Mouse (Mus musculus) v-Abl transformed pro-B cells (cell line): ENCODE results near the gene Mars2.

ENCODE experiments used
- in situ Hi-C, 2 experiments: fragments of 400-800 bp; cut with MboI; formaldehyde crosslinking; loops; one replicate each; pipeline ENCODE4 v1.15.1; 2025; ENCODE audit not compliant: unreplicated experiment in 2 of 2

Mars2 gene

DNA sequence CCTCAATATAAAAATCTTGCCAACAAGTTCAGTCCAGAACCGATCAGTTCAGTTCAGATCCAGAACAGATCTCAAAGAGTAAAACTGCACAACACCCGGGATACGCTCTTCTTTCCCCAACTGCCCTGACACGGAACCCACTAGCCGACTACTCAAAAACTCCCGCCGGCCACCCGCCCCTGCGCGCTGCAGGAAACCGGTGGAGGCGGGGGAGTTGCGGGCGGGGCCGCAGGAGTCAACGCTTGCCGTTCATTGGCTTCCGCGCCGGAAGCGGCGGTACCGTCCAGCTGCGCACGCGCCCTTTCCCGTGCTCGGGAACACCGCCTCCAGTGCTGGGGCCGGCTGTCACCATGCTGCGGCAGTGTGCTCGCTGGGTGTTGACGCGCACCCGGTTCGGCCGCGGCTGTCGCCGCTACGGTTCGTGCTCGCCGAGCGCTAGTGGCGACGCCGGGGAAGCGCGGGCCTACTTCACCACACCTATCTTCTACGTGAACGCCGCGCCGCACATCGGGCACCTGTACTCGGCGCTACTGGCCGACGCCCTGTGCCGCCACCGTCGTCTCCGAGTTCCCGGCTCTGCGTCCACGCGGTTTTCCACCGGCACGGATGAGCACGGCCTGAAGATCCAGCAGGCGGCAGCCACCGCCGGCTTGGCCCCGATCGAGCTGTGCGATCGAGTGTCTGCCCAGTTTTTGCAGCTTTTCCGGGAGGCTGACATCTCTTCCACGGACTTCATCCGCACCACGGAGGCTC is at the start of gene Mars2:
Gene Mars2, plus strand, starts transcription at position 288 of the 753 bp plus-strand sequence.
- in situ Hi-C loops = loop anchor here (5.0 to 25.0 kb wide), 3 partner anchors 45 to 1750 kb away; partner anchors contain the start of gene Satb2 (in 2 of the 2)

DNA sequence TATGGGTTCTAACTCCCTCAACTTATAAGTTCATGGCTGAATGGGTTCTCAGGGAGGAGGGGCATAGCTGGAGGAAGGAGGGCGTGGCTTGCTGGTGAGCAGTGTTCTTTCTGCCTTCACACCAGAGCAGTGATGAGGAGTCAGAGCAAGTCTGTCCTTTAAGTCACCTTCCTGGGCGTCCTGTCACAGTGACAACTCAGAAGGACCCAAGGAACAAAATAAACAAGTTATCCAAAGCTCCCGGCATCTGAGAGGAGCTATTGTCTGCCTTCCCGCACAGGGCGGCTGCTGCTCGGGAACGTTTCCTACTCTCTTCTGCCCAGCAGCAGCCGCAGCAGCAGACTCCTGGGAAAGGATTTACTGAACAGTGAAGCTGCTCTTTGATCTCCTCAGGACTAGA is 45.0 kb upstream of the Mars2 start:
- in situ Hi-C loops = loop anchor here (5.0 kb wide), 3 partner anchors 45 to 190 kb away; partner anchors contain the start of gene Mars2 (in 1 of the 2)

DNA sequence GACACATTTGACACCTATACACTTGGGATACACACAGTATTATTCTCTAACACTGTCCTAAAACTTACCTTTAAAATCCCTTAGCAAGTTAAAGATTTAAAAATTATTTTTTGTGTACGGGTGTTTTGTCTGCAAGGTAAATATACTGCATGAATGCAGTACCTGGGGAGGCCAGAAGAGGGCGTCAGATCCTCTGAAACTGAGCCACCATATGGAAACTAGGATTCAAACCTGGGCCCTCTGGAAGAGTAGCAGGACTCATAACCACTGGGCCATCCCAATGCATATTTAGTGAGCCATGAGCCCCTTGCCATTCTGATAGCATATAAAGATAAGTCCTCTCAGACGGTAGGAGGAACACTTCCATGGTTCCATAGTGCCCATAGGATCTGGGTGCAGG is 44.2 kb upstream of the Mars2 start:
- in situ Hi-C loops = loop anchor here (5.0 kb wide), 3 partner anchors 44 to 189 kb away; partner anchors contain the start of gene Mars2 (in 1 of the 2)

DNA sequence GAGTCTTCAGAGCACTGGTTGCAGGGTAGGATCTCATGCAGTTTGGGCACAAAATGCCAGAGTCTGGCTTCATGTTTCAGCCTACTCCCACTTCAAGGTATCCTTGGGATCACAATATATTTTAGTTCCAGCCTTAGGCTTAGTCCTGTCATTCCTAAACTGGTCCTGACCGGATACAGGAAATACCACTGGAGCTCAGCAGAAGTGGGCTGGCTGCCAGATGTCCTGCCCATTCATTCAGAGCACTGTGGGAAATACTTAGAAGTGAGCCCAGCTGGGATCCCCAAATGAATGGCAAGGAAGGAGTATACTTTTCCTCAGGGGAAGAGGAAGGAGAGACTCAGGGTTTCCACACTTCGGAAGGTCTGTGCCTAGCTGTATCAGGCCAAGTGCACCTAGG is 43.7 kb upstream of the Mars2 start:
- in situ Hi-C loops = loop anchor here (5.0 kb wide), 3 partner anchors 44 to 189 kb away; partner anchors contain the start of gene Mars2 (in 1 of the 2)

DNA sequence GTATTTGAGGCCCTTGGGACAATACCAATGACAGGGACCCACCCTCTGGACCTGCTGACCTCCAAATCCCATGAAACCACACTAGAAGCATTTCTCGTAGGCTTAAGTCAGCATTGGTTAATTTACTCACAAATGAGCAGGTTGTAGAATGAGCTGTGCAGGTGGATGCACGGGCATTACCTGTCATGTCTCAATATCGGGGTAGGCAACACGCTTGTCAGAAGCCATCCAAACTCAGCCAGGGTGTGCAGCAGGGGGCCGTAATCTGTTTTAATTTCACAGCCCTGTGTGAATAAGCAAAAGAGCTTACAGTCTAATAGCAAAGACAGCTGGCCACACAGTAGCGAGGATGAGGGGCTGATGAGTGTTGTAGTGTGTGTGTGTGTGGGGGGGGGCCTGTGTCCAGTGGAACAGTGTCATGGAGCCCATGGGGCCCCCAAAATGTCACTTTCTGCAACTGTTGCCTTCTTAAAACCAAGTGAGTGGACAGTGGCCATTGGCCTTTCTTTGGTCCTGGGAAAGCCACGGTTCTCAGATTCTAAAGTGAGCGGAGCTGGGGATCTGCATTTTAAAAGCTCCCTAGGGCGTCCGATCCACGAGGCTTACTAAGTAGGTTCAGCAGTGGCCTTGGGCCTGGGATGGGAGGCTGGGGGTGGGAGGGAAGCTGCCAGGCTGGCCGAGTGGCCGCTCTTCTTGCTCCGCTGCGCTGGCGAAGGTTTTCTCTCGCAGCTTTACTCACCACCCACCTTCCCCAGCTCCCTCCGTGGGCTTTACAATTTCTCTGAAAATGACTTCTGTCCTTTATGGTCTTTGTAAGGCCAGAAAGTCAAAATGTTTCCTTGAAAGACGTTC is 42.7 kb upstream of the Mars2 start:
- in situ Hi-C loops = loop anchor here (5.0 kb wide), 3 partner anchors 43 to 188 kb away; partner anchors contain the start of gene Mars2 (in 1 of the 2)

DNA sequence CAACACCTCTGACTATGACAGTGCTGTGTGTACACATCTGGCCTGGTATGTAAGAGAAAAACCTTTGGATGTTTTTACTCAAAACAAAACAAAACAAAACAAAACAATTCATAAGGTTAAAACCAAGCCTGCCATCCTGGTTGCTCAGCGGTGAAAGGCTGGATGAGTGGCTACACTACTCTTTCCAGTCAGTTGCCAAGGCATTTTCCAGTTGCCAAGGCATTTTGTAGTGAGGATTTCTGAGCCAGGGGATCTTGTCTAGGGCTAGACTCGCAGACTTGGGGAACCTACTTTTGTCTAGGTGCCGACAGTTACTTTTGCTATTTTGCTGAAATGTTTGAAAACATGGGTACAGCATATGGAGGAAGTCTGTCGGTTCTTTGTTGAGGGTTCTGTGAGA is 42.0 kb upstream of the Mars2 start:
- in situ Hi-C loops = no loop called here

DNA sequence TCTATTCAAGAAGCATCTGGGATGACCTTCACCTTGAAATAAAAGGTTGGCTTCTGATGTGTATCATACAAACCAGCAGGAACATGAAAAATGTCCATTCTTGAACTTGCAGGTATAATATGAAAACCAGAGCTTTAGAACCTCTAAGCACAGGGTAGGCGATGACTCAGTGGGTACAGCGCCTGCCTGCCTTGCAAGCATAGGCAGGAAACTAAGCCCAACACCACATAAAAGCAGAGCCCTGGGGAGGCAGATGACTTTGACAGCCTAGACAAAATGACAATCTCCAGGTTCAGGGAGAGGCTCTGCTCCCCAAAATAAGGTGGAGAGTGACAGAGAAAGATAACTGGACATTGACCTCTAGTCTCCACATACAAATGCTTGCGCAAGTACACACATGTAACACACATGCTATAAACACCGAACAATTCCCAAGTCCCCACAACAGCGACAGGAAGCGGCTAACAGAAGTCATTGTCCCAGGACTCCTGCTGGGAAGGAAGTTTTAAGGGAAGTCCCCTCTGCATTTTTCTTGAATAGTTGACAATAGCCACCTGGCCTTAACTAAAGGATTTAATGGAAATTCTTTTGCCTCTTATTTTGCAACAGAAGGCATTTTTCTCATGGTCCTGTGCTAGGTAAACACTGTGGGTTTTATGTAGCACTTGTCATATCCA is 40.5 kb upstream of the Mars2 start:
- in situ Hi-C loops = no loop called here

DNA sequence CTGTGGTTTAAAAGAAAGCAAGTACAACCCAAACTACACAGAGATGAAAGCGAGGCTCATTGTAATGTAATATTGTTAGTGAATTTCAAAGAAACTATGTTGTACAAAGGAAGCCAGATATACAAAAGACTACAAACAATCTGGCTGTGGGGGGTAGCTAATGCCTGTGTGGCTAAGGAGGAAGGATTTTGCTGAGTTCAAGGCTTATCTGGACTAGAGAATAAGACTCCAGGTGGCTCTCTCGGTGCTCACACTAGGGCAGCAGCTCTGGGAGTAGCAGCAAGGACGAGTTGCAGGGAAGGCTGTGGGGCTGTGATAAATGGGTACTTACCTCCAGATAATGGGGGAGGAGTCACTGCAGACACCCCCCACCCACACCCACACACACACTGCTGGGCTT is 38.3 kb upstream of the Mars2 start:
- in situ Hi-C loops = no loop called here

DNA sequence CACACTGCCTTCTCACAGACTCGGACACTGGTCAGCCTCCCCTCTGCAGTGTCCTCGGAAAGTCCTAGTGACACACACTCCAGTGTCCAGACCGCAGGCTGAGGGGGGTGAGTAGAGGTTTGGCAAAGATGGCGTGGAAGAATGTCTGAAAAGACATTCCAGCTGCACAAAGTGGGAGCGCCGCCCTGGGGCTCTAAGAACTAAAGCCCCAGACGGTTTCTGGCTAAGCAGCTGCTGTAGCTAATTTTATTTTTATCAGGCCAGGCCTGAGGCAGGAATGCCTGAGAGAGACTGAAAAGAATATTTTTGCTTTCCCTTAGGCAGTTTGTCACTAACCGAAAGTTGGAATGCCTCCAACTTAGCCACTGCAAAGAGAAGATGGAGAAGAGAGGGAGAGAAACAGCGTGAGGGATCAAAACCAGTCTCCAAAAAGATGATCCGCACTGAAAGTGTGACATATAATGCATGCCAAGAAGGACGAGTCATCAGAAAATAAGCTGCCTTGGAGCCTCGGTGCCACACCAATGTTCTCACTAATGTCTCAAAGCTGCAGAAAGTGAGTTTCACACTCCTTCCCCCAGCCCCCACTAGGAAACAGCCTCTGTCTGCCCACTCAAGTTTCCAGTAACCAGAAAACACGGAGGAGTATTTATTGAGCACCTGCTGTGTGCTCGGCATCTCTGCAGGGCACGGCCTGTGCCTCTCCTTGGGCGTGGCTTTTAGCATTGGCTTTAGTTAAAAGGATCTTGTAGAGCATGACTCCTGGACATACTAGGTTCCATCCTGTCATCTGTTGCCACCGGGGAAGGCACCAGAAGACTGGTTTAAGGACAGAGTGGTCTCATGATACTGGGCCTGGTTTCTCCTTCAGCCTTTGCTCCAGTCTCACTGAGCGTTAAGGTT is 34.9 kb upstream of the Mars2 start:
- in situ Hi-C loops = no loop called here

DNA sequence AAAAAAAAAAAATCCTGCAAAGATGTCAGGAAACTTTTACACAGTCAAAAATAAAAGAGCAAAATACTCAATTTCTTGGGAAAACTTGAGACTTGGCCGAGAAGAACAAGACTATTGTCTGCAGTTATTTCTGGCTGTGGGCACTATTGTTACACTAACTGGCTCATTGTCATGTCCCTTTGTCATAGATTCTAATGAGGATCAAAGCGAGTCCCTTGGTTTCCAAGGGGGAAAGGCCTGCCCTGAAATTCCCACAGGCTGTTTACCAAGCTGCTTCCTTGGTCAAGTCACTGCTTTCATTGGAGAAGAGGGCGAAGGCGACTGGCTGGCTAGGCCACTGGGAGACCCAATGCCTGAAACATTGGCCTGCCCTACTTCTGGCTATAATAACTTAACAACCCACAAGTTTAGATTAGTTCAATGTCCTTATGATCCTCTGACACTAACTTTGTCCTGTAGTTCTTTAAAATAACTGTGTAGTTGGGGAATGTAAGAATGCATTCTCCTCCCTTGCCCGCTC is 31.1 kb upstream of the Mars2 start:
- in situ Hi-C loops = no loop called here

DNA sequence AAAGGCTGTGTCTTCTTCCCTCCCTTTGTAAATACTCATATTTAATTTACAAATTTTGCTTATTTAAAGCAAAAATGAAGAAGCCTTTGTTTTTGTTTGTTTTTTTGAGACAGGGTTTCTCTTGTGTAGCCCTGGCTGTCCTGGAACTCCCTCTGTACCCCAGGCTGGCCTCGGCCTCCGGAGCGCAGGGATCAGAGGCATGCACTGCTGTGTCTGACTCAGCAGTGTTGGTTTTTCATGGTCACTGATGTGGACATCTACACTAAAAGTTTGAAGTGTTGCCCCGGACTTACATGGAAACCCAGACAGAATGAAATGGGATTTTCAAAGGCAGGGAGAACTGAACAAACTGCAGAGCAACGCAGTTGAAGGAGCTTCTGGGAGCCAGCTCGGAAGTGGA is 29.4 kb upstream of the Mars2 start:
- in situ Hi-C loops = no loop called here

DNA sequence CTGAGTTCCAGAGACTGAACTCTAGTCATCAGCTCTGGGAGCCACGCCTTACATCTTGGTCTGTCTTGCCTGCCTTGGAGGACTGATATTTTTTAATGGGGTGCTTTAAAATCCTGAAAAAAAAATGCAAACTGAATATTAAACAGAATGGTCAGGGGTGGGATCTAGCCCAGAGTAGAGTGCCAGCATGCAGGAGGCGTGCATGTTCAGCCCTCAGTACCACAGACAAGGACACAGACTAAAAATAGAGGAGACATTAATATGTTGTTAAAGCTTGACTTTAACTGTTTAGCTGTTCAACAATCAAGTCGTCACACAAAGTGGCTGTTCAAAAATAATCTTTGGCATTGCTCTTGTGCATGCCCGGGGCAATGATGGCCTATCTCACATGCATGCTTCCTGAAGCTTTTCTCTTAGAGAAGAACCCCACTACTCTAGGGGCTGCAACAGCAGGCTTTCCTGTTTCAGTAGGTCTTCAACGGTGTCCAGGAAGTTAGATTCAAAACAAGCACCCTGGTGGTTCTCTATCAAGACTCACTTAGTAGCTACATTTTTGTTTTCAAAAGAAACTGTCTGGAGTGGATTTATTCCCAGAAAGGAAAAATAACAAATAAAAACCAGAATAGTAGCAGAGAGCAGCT is 28.4 kb upstream of the Mars2 start:
- in situ Hi-C loops = no loop called here

DNA sequence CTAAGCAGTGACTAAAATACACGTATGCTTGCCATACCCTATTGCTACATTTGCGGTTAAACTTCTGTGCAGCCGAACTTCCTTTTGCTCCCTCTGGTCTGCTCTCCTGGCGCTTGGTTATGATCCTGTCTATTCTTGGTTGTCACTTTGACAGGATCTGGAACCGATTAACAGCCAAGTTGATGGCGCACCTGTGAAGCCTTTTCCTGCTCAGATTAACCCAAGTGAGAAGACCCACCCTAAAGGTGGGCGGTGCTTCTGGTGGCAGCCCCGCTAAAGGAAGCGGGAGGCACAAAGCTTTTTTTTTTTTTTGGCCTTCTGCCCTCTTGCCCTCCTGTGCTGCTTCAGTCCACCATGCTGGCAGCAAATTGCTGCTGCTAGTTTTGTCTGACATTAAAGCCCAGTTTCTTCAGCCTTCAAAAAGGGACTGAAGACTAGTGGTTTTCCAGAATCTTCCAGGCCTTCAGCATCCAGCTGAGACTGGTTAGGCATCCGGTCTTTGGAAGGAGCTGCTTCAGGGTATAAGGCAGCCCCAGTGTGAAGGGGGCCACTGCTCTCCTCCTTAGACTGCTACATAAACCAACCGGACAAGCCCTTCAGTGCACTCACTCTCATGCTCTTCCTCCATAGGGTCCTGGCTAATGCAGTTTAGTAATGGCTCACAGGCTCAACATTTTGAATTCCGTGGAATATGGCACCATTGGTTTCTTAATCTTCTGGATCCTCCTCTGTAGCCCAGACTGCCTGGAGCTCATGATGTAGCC is 26.6 kb upstream of the Mars2 start:
- in situ Hi-C loops = no loop called here

DNA sequence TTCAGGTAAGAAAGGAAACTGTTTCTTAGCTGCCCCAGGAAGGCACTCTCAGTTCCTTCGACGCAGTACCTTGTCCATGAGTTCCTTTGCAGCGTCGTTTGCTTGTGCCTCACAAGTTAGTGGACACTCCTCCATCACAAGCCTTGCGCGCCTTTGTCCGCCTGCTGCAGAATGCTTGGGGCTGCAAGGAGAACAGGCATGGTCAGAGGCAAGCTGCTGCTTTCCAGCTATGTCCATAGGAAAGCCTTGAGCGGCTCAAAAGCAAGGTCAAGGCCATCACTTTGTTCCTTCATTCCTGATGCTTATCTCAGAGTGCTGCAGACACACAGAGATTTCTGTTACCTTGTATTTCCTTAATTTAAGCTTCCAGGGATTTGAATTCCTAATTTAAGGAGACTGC is 25.9 kb upstream of the Mars2 start:
- in situ Hi-C loops = no loop called here

DNA sequence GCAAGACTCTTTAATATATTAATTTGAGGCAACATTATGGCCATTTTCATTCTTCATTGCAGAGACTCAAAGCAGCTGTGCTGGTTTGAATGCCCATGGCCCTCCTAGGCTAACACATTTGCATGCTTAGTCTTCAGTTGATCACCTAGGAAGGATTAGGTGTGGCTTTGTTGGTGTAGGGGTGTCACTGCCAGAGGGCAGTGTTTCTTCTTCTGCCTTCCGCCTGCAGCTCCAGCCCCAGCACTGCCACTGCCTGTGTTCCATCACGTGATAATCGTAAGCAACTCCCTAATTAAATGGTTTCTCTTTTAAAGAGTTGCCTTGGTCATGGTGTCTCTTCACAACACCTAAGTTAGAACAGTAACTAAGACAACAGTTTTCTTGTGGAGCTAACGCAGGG is 24.2 kb upstream of the Mars2 start:
- in situ Hi-C loops = no loop called here

DNA sequence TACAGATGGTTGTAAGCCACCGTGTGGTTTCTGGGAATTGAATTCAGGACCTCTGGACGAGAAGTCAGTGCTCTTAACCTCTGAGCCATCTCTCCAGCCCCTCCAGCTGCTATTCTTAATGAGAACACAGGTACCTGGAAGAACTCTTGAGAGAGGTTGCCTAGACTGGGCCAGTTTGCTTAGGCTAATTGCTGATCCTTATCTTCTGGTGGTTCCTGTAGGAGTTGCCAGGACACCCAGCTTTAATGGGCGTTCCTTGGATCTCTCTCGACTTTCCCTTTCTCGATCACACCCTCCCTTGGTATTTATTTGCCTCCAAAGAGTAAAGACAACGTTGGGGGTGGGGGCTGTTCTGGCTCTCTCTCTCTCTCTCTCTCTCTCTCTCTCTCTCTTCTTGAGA is 23.5 kb upstream of the Mars2 start:
- in situ Hi-C loops = no loop called here

DNA sequence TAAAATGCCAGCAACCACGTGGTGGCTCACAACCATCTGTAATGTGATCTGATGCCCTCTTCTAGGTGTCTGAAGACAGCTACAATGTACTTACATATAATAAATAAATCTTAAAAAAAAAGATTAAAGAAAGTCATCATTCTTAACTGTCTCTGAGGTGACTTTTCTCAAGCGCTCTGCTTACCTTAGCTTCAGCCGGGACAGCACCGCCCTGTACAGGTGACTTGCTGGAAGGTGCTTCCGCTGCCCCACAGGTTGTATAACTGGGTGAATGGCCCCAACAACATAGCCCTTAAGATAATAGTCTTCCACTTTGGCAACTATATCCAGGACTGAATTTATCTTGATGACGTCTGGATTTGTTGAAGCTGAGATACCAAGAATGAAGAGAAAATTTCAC is 23.0 kb upstream of the Mars2 start:
- in situ Hi-C loops = no loop called here

DNA sequence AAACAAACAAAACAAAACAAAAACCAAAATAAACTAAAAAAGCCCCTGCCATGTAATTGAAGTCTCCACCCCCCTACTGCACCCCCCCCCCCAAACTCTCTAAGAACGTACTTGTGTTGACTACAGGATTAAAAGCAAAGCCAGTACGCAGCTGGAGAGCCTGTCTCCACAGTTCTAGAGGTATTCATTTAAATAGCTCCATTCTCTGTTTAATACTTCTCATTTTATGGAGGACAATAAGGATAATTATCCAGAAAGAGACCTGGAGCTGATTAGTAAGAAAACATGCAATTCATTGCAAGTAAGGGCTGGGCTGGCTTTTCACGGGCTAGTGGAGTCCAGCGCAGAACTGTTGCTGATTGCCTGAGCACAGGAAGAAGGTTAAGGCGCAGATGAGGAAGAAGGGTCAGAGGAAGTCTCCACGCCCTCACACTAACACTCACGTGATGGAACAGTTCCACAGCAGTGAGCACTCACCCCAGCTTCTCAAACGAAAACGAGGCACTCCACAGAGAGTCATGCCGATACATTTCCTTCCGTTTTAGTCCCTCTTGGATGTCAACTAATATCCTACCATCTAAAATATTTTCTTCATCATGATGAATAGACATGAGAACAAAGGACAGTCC is 21.7 kb upstream of the Mars2 start:
- in situ Hi-C loops = no loop called here
